Mouse (Mus musculus): ENCODE data around the gene Cul1. TPM values are rescaled to one million over a fixed set of nuclear protein-coding genes. Genes with fewer than 3 reads are reported as not detected.

Gene Cul1
- polyA plus RNA-seq, 2 experiments, result 104 to 125 TPM

DNA sequence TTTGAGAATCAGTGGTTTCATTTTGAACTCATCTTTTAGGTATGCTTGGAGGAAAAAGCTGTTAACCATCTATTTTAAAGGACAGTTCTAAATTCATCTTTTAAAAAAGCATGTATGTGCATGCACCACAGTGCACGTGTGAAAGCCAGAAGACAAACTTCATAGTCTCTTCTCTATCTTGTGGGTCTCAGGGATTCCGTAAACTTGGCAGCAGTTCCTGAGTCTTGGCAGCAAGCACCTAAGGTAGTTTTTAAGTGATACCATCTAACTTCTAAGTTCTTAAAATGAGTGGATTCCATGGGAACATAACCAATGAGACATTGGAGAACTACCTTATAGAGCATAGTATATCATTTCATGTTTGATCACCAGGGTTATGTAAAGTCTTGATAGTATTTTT lies 3.7 kb downstream of the Cul1 start:
- Histone ChIP-seq H3K4me2 (replicated peaks; ENCODE audit: low read depth, low read length, severe bottlenecking) (no peak overlapping the region), H3K9ac (ENCODE audit: low read depth, low read length, severe bottlenecking) (no peak overlapping the region), H3K9me3 (ENCODE audit: control insufficient read depth, low read length) (no peaks in the 10 kb centered on the region), H3K27me3 (ENCODE audit: control insufficient read depth, insufficient read depth, low read length) (no peaks in the 10 kb centered on the region), H3K36me3 (ENCODE audit: control insufficient read depth, insufficient read depth, low read length) (no peaks in the 10 kb centered on the region), H3K27ac (replicated peaks; ENCODE audit: low read depth, low read length) (no peak overlapping the region), H3K4me3 (replicated peaks; ENCODE audit: low read length) (no peak overlapping the region), H3K4me1 (ENCODE audit: control insufficient read depth, insufficient read depth, low read length) (peaks cover 10% of the 10 kb centered on the region)
- 69% methylated on average over 2 of the region's 2 CpGs for WGBS
- ATAC-seq (ENCODE audit: low FRiP score, low read depth) (no peak), DNase-seq (ENCODE audit: low spot score) (no peak)
- no peak for TF ChIP-seq POLR2A (IDR thresholded peaks at IDR 0.05; ENCODE audit: borderline replicate concordance, extremely low read depth, insufficient read depth, insufficient read length)

DNA sequence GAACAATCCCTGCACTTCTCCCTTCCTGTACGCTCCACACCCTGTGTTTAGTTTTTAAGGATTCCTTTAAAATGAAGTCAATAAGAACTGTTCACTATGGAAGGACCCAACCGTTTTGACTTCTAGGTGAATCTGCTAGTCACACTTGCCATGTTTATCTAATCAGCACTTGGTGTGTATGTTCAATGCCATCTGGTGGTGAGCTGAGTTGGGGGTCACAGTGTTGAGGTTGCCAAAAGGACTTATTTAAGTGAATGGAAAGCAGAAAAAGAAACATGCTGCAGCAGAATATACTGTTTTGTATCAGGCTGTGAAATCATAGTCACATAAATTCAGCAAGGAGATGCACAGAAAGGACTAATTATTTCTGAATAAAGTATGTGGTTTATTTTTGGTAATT lies 12.2 kb downstream of the Cul1 start:
- no peak overlapping the region for H3K4me3 ChIP-seq (replicated peaks; ENCODE audit: low read length)
- H3K4me2 ChIP-seq (replicated peaks; ENCODE audit: low read depth, low read length, severe bottlenecking), result no peak overlapping the region
- H3K9ac ChIP-seq (ENCODE audit: low read depth, low read length, severe bottlenecking), result no peak overlapping the region
- no peak for ATAC-seq (ENCODE audit: low FRiP score, low read depth)
- H3K4me1 ChIP-seq (ENCODE audit: control insufficient read depth, insufficient read depth, low read length), result no peaks in the 10 kb centered on the region
- 76% methylated on average over 2 of the region's 2 CpGs for WGBS
- no peak for TF ChIP-seq POLR2A (IDR thresholded peaks at IDR 0.05; ENCODE audit: borderline replicate concordance, extremely low read depth, insufficient read depth, insufficient read length)
- no peaks in the 10 kb centered on the region; the same call in 1 of the 2 replicates for H3K9me3 ChIP-seq (ENCODE audit: control insufficient read depth, low read length)
- no peaks in the 10 kb centered on the region for H3K36me3 ChIP-seq (ENCODE audit: control insufficient read depth, insufficient read depth, low read length)
- no peak for DNase-seq (ENCODE audit: low spot score)
- H3K27ac ChIP-seq (replicated peaks; ENCODE audit: low read depth, low read length), result no peak overlapping the region
- no peaks in the 10 kb centered on the region for H3K27me3 ChIP-seq (ENCODE audit: control insufficient read depth, insufficient read depth, low read length)

DNA sequence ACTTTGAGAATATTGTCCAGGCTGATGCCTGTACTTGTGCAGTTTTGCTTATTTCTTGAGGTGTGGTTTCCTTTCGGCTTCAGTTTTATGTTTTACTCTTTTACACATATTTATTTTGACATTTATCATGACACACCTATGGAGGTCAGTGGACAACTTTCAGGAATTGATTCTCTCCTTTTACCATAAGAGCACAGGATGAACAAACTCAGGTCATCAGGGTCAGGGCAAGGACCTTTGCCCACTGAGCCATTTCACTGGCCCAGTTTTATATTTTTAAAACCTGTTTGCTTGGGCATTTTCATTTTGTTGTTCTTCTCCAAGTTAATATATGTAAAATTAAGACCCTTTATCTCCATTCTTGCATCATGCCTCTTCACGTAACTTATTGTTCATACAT lies 13.3 kb downstream of the Cul1 start:
- ATAC-seq (ENCODE audit: low FRiP score, low read depth), result no peak
- Histone ChIP-seq H3K27ac (replicated peaks; ENCODE audit: low read depth, low read length) (no peak overlapping the region), H3K4me1 (ENCODE audit: control insufficient read depth, insufficient read depth, low read length) (no peaks in the 10 kb centered on the region), H3K9me3 (ENCODE audit: control insufficient read depth, low read length) (no peaks in the 10 kb centered on the region; the same call in 1 of the 2 replicates), H3K27me3 (ENCODE audit: control insufficient read depth, insufficient read depth, low read length) (no peaks in the 10 kb centered on the region), H3K4me3 (replicated peaks; ENCODE audit: low read length) (no peak overlapping the region), H3K36me3 (ENCODE audit: control insufficient read depth, insufficient read depth, low read length) (no peaks in the 10 kb centered on the region), H3K9ac (ENCODE audit: low read depth, low read length, severe bottlenecking) (no peak overlapping the region), H3K4me2 (replicated peaks; ENCODE audit: low read depth, low read length, severe bottlenecking) (no peak overlapping the region)
- WGBS, result 94% methylated on average over 2 of the region's 2 CpGs
- DNase-seq (ENCODE audit: low spot score), result no peak
- no peak for TF ChIP-seq POLR2A (IDR thresholded peaks at IDR 0.05; ENCODE audit: borderline replicate concordance, extremely low read depth, insufficient read depth, insufficient read length)

DNA sequence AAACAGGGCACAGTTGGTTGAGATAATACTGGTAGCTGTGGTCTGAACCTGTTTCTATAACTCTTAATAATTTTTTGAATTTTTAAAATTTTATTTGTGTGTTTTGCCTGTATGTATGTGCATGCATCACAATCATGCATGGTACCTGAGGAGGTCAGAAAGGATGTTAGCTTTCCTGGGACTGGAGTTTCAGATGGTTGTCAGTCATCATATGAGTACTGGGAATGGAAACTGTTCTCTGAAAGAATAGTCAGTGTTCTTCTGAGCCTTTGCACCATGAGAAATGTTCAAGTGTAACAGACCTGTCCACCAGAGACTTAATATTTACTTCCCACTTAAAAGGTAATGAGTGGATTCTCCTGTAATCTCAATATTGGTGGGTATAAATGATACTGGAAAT lies 13.9 kb downstream of the Cul1 start:
- Histone ChIP-seq H3K4me3 (replicated peaks; ENCODE audit: low read length) (no peak overlapping the region), H3K4me1 (ENCODE audit: control insufficient read depth, insufficient read depth, low read length) (no peaks in the 10 kb centered on the region), H3K9ac (ENCODE audit: low read depth, low read length, severe bottlenecking) (no peak overlapping the region), H3K27me3 (ENCODE audit: control insufficient read depth, insufficient read depth, low read length) (no peaks in the 10 kb centered on the region), H3K9me3 (ENCODE audit: control insufficient read depth, low read length) (no peaks in the 10 kb centered on the region; the same call in 1 of the 2 replicates), H3K27ac (replicated peaks; ENCODE audit: low read depth, low read length) (no peak overlapping the region), H3K36me3 (ENCODE audit: control insufficient read depth, insufficient read depth, low read length) (no peaks in the 10 kb centered on the region), H3K4me2 (replicated peaks; ENCODE audit: low read depth, low read length, severe bottlenecking) (no peak overlapping the region)
- TF ChIP-seq POLR2A (IDR thresholded peaks at IDR 0.05; ENCODE audit: borderline replicate concordance, extremely low read depth, insufficient read depth, insufficient read length), result no peak
- DNase-seq (ENCODE audit: low spot score), result no peak
- ATAC-seq (ENCODE audit: low FRiP score, low read depth), result no peak

DNA sequence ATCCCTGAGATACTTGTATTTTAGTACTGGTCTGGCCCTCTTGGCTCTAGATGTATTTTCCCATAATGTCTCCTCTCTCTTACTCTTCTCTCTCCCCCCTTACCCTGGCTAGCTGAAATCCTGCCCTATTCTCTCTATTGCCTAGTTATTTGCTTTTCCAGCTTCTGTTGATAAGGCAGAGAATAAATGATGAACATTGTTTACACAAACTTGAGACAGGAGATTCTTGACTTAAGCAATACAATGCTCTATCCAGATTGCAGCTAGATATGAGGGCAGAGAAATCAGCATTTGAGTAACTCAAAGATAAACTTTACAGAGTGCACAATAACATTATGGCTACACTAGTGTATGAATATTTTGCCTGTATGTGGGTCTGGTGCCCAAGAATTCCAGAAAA lies 16.6 kb downstream of the Cul1 start:
- Histone ChIP-seq H3K4me3 (replicated peaks; ENCODE audit: low read length) (no peak overlapping the region), H3K9ac (ENCODE audit: low read depth, low read length, severe bottlenecking) (no peak overlapping the region), H3K9me3 (ENCODE audit: control insufficient read depth, low read length) (no peaks in the 10 kb centered on the region; the same call in 1 of the 2 replicates), H3K4me2 (replicated peaks; ENCODE audit: low read depth, low read length, severe bottlenecking) (no peak overlapping the region), H3K36me3 (ENCODE audit: control insufficient read depth, insufficient read depth, low read length) (no peaks in the 10 kb centered on the region), H3K27ac (replicated peaks; ENCODE audit: low read depth, low read length) (no peak overlapping the region), H3K4me1 (ENCODE audit: control insufficient read depth, insufficient read depth, low read length) (no peaks in the 10 kb centered on the region), H3K27me3 (ENCODE audit: control insufficient read depth, insufficient read depth, low read length) (no peaks in the 10 kb centered on the region)
- DNase-seq (ENCODE audit: low spot score) (no peak), ATAC-seq (ENCODE audit: low FRiP score, low read depth) (no peak)
- TF ChIP-seq POLR2A (IDR thresholded peaks at IDR 0.05; ENCODE audit: borderline replicate concordance, extremely low read depth, insufficient read depth, insufficient read length), result no peak

DNA sequence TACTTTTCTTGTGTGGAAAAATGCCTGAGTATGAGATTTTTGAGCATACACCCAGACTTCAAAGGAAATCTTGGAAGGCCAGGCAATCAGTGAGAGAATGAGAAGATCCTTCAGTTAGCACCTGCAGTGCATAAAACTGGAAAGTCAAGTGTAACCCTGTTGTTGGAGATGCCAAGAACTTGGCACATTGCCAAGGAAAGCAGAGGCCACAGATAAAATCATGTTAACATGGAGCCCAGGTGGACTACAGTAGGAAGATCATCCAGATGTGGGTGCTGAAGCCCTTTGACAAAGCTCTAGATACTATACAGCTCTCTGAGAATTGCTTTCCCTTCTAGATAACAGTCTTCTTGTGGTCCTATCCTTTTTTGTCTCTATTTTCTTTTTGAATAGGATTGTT lies 19.2 kb downstream of the Cul1 start:
- no peak overlapping the region for H3K4me2 ChIP-seq (replicated peaks; ENCODE audit: low read depth, low read length, severe bottlenecking)
- no peak for DNase-seq (ENCODE audit: low spot score)
- TF ChIP-seq POLR2A (IDR thresholded peaks at IDR 0.05; ENCODE audit: borderline replicate concordance, extremely low read depth, insufficient read depth, insufficient read length), result no peak

More for the DNA sequence above, 19.2 kb downstream of the Cul1 start:
- Histone ChIP-seq H3K27ac (replicated peaks; ENCODE audit: low read depth, low read length) (no peak overlapping the region), H3K36me3 (ENCODE audit: control insufficient read depth, insufficient read depth, low read length) (no peaks in the 10 kb centered on the region), H3K27me3 (ENCODE audit: control insufficient read depth, insufficient read depth, low read length) (no peaks in the 10 kb centered on the region), H3K4me3 (replicated peaks; ENCODE audit: low read length) (no peak overlapping the region), H3K9ac (ENCODE audit: low read depth, low read length, severe bottlenecking) (no peak overlapping the region), H3K9me3 (ENCODE audit: control insufficient read depth, low read length) (no peaks in the 10 kb centered on the region; the same call in 1 of the 2 replicates), H3K4me1 (ENCODE audit: control insufficient read depth, insufficient read depth, low read length) (no peaks in the 10 kb centered on the region)
- no peak for ATAC-seq (ENCODE audit: low FRiP score, low read depth)

Data from limb, embryonic 14.5 days (tissue).